Mouse (Mus musculus) neural tube, embryonic 14.5 days (tissue): ENCODE results near the gene Zbtb46. TPM values are rescaled to one million over a fixed set of nuclear protein-coding genes. Genes with fewer than 3 reads are reported as not detected.
"Not testable (repeated sequence)": the region's sequence is repeated elsewhere in the genome, so short reads cannot be mapped to it uniquely, and the experiment has no call there.

Experiments used
- ATAC-seq: fragments of 200-750 bp; cut with Nextera tagmentation; 2 replicates; pipeline ENCODE4 v1.8.0; 2017; ENCODE audit warnings: low read depth, mild to moderate bottlenecking, moderate TSS enrichment, moderate library complexity
- H3K27ac ChIP-seq: fragments of 300-500 bp; sonication (generic); 2 replicates; pipeline ENCODE4 v1.5.1; 2014; ENCODE audit warnings: low read depth, mild to moderate bottlenecking, control low read depth, low read length, moderate library complexity, mixed read lengths
- H3K27me3 ChIP-seq: fragments of 300-500 bp; sonication (generic); 2 replicates; pipeline ENCODE4 v1.6.1; 2014; ENCODE audit warnings: low read length; ENCODE audit not compliant: control insufficient read depth, insufficient read depth
- H3K36me3 ChIP-seq: fragments of 300-500 bp; sonication (generic); 2 replicates; pipeline ENCODE4 v1.6.1; 2014; ENCODE audit warnings: low read length, mixed read lengths; ENCODE audit not compliant: control insufficient read depth, insufficient read depth
- H3K4me1 ChIP-seq: fragments of 300-500 bp; sonication (generic); 2 replicates; pipeline ENCODE4 v1.6.1; 2014; ENCODE audit warnings: low read length; ENCODE audit not compliant: control insufficient read depth, insufficient read depth
- H3K4me2 ChIP-seq: fragments of 300-500 bp; sonication (generic); 2 replicates; pipeline ENCODE4 v1.6.1; 2014; ENCODE audit warnings: mild to moderate bottlenecking, low read depth, low read length, control low read depth
- H3K4me3 ChIP-seq: fragments of 300-500 bp; sonication (generic); 2 replicates; pipeline ENCODE4 v1.5.1; 2014; ENCODE audit warnings: low read depth, low read length, control low read depth, mixed read lengths
- H3K9ac ChIP-seq: fragments of 300-500 bp; sonication (generic); replicated peaks from 2 replicates; pipeline ENCODE4 v1.6.1; 2014; ENCODE audit warnings: low read depth, mild to moderate bottlenecking, control low read depth, low read length, mixed read lengths
- H3K9me3 ChIP-seq: fragments of 300-500 bp; sonication (generic); 2 replicates; pipeline ENCODE4 v1.6.1; 2016; ENCODE audit warnings: low read length; ENCODE audit not compliant: control insufficient read depth
- WGBS: fragments of 180-500 bp; shearing (Covaris S2); extraction: QIAGEN DNeasy Blood & Tissue Kit; methylation state at CpG from one replicate; pipeline ENCODE4 v1.1.7; 2014; 5-methylcytosine and 5-hydroxymethylcytosine counted together
- polyA plus RNA-seq: library from polyadenylated mRNA; unstranded; fragments of >200 nt; fragmentation: Nextera tagmentation; extraction: Ambion mirVana; gene quantifications from 2 replicates; pipeline ENCODE4 v1.2.1, GENCODE M21; 2014

Gene Zbtb46
- 18.2 and 22.8 TPM in 2 replicates for polyA plus RNA-seq

DNA sequence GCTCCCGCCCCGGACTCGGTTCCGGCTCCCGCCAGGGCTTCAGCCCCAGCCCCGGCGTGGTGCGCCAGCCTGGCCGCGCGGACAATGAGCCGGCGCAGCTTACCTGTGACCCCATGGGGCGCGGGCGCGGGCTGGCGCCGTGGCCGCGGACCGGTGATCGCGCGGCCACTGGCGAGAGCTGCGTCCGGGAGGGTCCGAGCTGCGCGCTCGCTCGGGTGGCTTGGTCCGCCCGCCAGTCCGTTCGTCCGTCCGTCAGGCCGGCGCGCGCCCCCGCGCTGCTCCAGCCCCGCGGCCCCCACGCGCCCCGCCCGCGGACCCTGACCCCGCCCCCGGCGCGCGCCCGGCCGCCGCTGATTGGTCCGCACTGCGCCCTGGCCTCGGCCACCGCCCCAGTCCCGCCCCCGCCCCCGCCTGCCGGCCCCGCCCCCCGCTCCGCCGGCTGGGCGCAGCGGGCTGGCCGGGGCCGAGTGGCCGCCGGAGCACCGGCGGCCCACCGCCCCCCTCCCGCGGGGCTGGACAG, at the start of gene Zbtb46:
Gene Zbtb46, minus strand, starts transcription at position 274 of the 520 bp plus-strand sequence.
- Histone ChIP-seq H3K4me1 (peaks cover 5% of the 10 kb centered on the region), H3K4me2 (peak within 1 kb of the TSS; percentile 91), H3K36me3 (no peaks in the 10 kb centered on the region), H3K9ac (peak within 1 kb of the TSS; percentile 89), H3K27ac (peak within 1 kb of the TSS; percentile 68), H3K9me3 (no peaks in the 10 kb centered on the region), H3K4me3 (peak within 1 kb of the TSS; percentile 92), H3K27me3 (peaks cover 4% of the 10 kb centered on the region; the same call in 1 of the 2 replicates)
- WGBS: 0% methylated on average over 18 of the region's 83 CpGs
- peak; percentile 91 for ATAC-seq

DNA sequence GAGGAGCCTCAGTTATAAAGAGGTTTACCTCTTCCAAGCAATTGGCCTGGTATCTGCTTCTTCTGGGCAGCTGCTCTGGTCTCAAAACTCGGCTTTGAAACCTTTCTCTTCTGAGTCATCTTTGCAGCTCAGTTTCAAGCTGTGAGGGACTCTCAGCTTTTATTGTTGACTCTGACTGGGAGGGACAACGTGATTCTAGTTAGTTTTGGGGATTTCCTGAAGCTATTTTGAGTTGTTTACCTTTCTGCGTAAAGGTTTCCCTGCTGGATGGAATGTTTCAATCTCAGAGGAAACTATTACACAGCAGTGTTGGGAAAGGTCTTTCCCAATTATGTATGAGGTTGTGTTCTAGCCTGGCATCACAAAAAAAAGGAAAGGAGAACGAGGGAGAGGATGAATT, 39.4 kb upstream of the Zbtb46 start:
- H3K9me3 ChIP-seq: no peaks in the 10 kb centered on the region
- no peaks in the 10 kb centered on the region for H3K27me3 ChIP-seq
- H3K4me1 ChIP-seq: peaks cover 12% of the 10 kb centered on the region
- H3K4me2 ChIP-seq: no peak overlapping the region
- H3K9ac ChIP-seq: no peak overlapping the region
- WGBS: 80% methylated on average over 4 of the region's 4 CpGs
- peaks cover 30% of the 10 kb centered on the region for H3K36me3 ChIP-seq
- H3K27ac ChIP-seq: no peak overlapping the region
- H3K4me3 ChIP-seq: no peak overlapping the region
- no peak for ATAC-seq

DNA sequence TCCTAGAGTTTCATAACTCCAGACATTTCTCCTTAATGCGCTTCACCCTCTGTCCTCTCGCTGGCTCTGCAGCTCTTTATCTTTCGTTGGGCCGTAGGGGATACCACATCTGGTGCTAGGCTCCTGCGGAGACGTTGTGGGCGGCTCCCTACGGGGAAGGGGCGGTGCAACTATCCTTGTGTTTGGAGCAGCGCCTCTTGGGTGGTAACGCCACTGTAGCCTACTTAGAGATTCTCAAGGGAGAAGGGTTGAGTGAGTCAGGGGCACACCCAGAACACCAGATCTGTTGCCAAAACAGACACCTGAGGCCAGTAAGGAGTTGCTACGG, 38.3 kb upstream of the Zbtb46 start:
- peak; percentile 58 for ATAC-seq
- Histone ChIP-seq H3K4me1 (peaks cover 12% of the 10 kb centered on the region), H3K9me3 (no peaks in the 10 kb centered on the region), H3K36me3 (peaks cover 21% of the 10 kb centered on the region), H3K4me3 (peak overlapping the region; percentile 93), H3K4me2 (peak overlapping the region; percentile 99), H3K27ac (peak overlapping the region; percentile 86), H3K27me3 (no peaks in the 10 kb centered on the region), H3K9ac (peak overlapping the region; percentile 89)
- under 1% methylated on average over 12 of the region's 12 CpGs for WGBS

DNA sequence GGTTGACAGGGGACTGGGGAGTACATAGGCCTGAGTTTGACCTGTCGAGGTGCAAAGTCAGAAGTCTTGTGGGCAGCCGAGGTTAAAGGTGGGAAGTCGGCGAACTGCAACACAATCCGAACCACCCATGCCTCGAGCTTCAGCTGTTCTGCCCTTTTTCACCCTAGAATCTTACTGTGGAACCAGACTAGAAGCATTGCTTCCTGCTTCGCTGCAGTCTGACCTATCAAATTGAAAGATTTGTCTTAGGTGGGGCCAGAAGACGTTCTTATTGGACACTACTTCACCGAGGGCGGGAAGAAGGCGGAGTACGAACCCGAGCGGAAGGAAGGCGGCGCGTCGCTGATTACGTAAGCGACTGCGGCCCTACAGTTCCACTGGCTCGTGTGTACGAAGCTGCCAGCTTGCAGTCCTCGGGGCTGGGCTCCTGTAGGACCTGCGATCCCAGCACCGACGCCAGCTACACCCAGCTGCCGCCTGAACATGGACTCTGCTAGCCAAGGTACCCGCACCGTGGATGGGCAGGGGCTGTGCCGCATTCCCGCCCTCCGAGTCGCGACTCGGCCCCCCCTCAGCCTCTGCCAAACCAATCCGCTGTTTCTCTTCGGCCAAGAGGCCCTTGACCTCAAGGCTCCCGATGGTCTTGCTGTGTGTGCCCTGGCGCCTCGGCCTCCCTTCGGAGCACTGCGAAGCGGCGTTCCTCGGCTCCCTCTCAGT, 37.8 kb upstream of the Zbtb46 start, which contains the start of gene Tpd52l2:
Gene Tpd52l2, plus strand, starts transcription at position 312 of the 717 bp plus-strand sequence.
- Histone ChIP-seq H3K27ac (peak within 1 kb of the TSS; percentile 86), H3K4me1 (peaks cover 12% of the 10 kb centered on the region), H3K4me3 (peak within 1 kb of the TSS; percentile 93), H3K9ac (peak within 1 kb of the TSS; percentile 89), H3K4me2 (peak within 1 kb of the TSS; percentile 99), H3K9me3 (no peaks in the 10 kb centered on the region), H3K27me3 (no peaks in the 10 kb centered on the region), H3K36me3 (peaks cover 16% of the 10 kb centered on the region)
- peak; percentile 97 for ATAC-seq
- under 1% methylated on average over 46 of the region's 46 CpGs for WGBS

DNA sequence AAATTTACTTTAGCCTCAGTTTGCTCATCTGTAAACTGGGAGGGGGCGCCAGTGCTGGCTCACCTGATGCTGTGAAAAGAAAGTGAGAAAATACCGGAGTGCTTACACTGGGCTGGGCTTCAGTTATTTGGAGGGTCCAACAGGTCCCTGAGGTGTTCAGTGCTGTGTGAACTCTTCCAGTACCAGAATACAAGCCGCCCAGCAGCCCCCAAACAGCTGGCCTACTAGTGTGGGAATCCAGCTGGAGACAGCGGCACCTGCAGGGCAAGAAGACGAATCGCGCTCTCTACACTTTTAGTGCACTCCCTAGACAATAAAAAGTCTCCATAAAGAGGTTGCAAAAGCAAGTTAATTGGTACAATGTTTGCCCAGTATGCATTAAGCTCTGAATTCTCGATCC, 37.1 kb upstream of the Zbtb46 start:
- H3K4me3 ChIP-seq: peak overlapping the region; percentile 93
- no peaks in the 10 kb centered on the region for H3K27me3 ChIP-seq
- peaks cover 10% of the 10 kb centered on the region; the same call in 1 of the 2 replicates for H3K36me3 ChIP-seq
- peak; percentile 65 for ATAC-seq
- H3K4me2 ChIP-seq: peak overlapping the region; percentile 86
- 12% methylated on average over 8 of the region's 8 CpGs for WGBS
- no peaks in the 10 kb centered on the region for H3K9me3 ChIP-seq
- peak overlapping the region; percentile 86 for H3K27ac ChIP-seq
- peak overlapping the region; percentile 89 for H3K9ac ChIP-seq
- H3K4me1 ChIP-seq: peaks cover 12% of the 10 kb centered on the region

DNA sequence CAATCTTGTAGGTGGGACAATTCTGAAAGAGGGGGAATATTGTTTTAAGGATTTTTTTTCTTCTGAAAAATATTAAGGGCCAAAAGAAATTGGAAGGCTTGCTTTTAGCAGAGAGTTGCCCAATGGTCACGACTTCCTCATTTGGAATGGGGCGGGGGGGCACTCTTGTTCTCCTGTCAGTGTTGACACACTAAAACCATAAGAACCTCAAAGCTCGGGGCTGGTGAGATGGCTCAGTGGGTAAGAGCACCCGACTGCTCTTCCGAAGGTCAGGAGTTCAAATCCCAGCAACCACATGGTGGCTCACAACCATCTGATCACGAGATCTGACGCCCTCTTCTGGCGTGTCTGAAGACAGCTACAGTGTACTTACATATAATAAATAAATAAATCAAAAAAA, 36.6 kb upstream of the Zbtb46 start:
- H3K4me1 ChIP-seq: peaks cover 12% of the 10 kb centered on the region
- H3K27ac ChIP-seq, H3K9me3 ChIP-seq, ATAC-seq, H3K27me3 ChIP-seq, H3K36me3 ChIP-seq, H3K4me3 ChIP-seq, H3K9ac ChIP-seq: not testable (repeated sequence)
- H3K4me2 ChIP-seq: peak overlapping the region; percentile 86; the same call in 1 of the 2 replicates
- WGBS: 63% methylated on average over 8 of the region's 8 CpGs

DNA sequence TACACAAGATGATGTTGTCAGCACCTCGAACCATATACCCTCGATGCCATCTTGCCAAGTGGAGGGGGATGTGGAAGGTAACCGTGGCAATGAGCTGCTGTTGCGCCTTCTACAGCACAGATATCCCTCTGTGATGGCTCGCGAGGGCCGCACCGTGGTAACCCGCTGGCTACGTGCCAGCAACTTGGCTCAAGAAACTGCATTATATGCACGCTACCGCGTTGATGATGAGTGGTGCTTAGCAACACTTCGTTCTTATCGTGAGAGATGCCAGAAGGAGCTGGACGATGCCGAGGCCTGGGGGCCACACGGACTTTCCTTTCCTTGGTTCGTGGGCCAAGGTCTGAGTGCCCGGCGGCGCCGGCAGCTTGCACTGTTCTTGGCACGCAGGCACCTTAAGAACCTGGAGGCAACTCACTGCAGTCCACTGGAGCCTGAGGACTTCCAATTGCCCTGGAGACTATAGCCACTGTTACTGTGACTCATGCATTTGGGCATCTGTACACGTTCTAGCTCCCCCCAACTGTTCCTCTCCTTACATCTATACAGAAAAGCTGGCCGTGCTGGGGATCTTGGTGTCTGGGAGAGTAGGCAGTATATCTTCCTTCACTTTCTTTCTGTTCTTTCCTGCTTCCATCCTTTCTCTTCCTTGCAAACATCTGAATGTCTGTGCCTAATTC, 35.2 kb upstream of the Zbtb46 start:
- Histone ChIP-seq H3K27ac (no peak overlapping the region), H3K4me1 (peaks cover 12% of the 10 kb centered on the region), H3K36me3 (0 out of 2 replicates have a peak, but pooled peaks cover under 1% of the 10 kb centered on the region), H3K27me3 (no peaks in the 10 kb centered on the region), H3K9me3 (no peaks in the 10 kb centered on the region), H3K4me3 (no peak overlapping the region), H3K9ac (no peak overlapping the region), H3K4me2 (no peak overlapping the region)
- no peak for ATAC-seq
- 75% methylated on average over 26 of the region's 26 CpGs for WGBS

DNA sequence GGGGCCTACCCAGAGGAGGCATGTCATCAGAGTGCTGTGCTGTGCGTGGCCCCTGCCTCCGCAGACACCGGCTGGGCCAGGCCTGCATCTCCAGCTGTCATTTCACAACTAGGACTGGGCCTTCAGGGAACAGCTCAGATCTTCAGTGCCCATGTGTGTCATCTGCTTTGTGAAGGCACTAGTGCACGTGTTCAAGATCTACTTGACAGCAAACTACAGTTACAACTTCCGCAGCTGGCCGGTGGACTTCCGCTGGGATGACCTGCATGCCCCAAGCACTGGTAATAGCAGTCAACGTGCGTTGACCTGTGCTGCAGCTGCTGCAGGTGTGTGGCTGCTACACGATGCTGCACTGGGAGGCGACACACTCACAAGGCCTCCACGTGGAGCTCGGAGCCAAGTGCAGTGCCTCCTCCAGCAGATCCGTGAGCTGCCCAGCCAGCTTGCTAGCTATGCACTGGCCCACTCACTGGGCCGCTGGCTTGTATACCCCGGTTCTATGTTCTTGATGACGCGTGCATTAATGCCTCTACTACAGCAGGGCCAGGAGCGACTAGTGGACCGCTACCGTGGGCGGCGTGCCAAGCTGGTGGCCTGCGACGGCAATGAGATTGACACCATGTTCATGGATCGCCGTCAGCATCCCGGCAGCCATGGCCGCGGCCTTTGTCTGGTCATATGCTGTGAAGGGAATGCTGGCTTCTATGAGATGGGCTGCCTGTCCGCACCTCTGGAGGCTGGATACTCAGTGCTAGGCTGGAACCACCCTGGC, 34.1 kb upstream of the Zbtb46 start, which contains the start of gene Abhd16b:
Gene Abhd16b, plus strand, starts transcription at position 51 of the 772 bp plus-strand sequence.
- ATAC-seq: no peak
- 86% methylated on average over 31 of the region's 31 CpGs for WGBS
- peaks cover 10% of the 10 kb centered on the region for H3K4me1 ChIP-seq
- no peaks in the 10 kb centered on the region for H3K9me3 ChIP-seq
- no peak within 1 kb of the TSS for H3K9ac ChIP-seq
- H3K27ac ChIP-seq: no peak within 1 kb of the TSS
- H3K4me3 ChIP-seq: no peak within 1 kb of the TSS
- H3K36me3 ChIP-seq: no peaks in the 10 kb centered on the region
- no peaks in the 10 kb centered on the region for H3K27me3 ChIP-seq
- H3K4me2 ChIP-seq: no peak within 1 kb of the TSS
